ENCODE assay signal across 7 mouse cellular contexts in the genomic region with DNA sequence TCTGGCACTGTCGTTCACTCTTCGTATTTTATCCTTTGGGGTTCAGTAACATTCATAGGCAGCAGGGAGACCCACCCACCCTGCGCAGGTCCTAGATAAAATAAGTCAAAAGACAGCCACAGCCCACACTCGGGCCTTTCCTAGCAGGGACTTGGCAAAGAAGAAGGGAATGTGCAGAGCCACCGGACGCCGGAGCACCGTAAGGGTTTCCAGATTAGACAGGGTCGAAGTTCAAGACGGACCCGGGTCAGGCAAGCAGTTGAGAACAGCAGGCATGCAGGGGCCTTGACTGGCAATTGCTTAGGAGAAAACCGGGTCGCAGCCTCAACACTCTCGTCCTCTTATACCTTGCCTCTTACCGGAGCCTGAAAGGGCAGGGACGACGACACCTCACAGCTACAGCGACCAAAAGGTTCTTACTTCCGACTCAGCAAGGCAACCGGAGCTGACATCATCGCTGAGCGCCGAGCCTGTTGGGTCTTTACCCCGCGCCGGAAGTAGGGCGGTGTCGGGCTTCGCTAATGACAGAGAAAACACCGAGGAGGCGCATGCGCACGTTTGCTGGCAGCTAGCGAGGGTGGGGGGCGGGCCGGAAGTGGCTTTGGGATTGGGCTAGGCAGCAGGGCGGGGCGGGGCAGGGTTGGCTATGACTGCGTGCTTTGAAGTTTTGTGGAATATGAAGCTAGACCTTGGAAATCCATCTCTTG. TPM values are rescaled to one million over a fixed set of nuclear protein-coding genes. Genes with fewer than 3 reads are reported as not detected.
A peak's percentile ranks its signal among the peaks of the same experiment; 100 is the strongest.
DNase-seq lines count a peak whose midpoint lies in the region; ATAC-seq lines count a peak whose summit lies in the region.

Gene Ube4a (minus strand): TSS at position 475 of the 707 bp plus-strand sequence.

- peaks cover 12% of the 10 kb centered on the region for H3K4me1 ChIP-seq in embryonic facial prominence, embryonic 12.5 days
- H3K4me1 ChIP-seq in limb, embryonic 11.5 days (ENCODE audit: control insufficient read depth, insufficient read depth, low read length), result peaks cover 4% of the 10 kb centered on the region
- H3K4me1 ChIP-seq in midbrain, embryonic 14.5 days (ENCODE audit: control insufficient read depth, insufficient read depth, low read length), result peaks cover 14% of the 10 kb centered on the region

- no peaks in the 10 kb centered on the region for H3K27me3 ChIP-seq in embryonic facial prominence, embryonic 12.5 days
- H3K27me3 ChIP-seq in limb, embryonic 11.5 days (ENCODE audit: control insufficient read depth, insufficient read depth, low read length), result no peaks in the 10 kb centered on the region
- H3K27me3 ChIP-seq in midbrain, embryonic 14.5 days (ENCODE audit: control insufficient read depth, insufficient read depth, low read length), result no peaks in the 10 kb centered on the region

- ATAC-seq in embryonic facial prominence, embryonic 12.5 days (ENCODE audit: insufficient number of reproducible peaks, insufficient read depth, low FRiP score, low TSS enrichment), result peak; percentile 86
- ATAC-seq in limb, embryonic 11.5 days (ENCODE audit: insufficient number of reproducible peaks, low FRiP score, low TSS enrichment, low read depth), result peak; percentile 91
- ATAC-seq in midbrain, embryonic 14.5 days (ENCODE audit: low FRiP score, low TSS enrichment), result peak; percentile 96

- H3K9me3 ChIP-seq in embryonic facial prominence, embryonic 12.5 days, result no peaks in the 10 kb centered on the region
- no peaks in the 10 kb centered on the region for H3K9me3 ChIP-seq in limb, embryonic 11.5 days (ENCODE audit: control insufficient read depth, low read length)
- no peaks in the 10 kb centered on the region for H3K9me3 ChIP-seq in midbrain, embryonic 14.5 days (ENCODE audit: control insufficient read depth, low read length)

- under 1% methylated on average over 39 of the region's 39 CpGs for WGBS in embryonic facial prominence, embryonic 12.5 days
- WGBS in limb, embryonic 11.5 days, result under 1% methylated on average over 39 of the region's 39 CpGs
- WGBS in midbrain, embryonic 14.5 days, result 1% methylated on average over 39 of the region's 39 CpGs

- peak within 1 kb of the TSS; percentile 68 for H3K9ac ChIP-seq in embryonic facial prominence, embryonic 12.5 days
- peak within 1 kb of the TSS; percentile 59 for H3K9ac ChIP-seq in limb, embryonic 11.5 days (ENCODE audit: low read length)
- H3K9ac ChIP-seq in midbrain, embryonic 14.5 days (replicated peaks; ENCODE audit: low read length), result peak within 1 kb of the TSS; percentile 57

- H3K4me2 ChIP-seq in embryonic facial prominence, embryonic 12.5 days (replicated peaks), result peak within 1 kb of the TSS; percentile 91
- peak within 1 kb of the TSS; percentile 82 for H3K4me2 ChIP-seq in limb, embryonic 11.5 days (ENCODE audit: low read depth, severe bottlenecking)
- H3K4me2 ChIP-seq in midbrain, embryonic 14.5 days (ENCODE audit: low read length), result peak within 1 kb of the TSS; percentile 91

- H3K27ac ChIP-seq in embryonic facial prominence, embryonic 12.5 days, result peak within 1 kb of the TSS; percentile 65; the same call in 1 of the 2 replicates
- H3K27ac ChIP-seq in limb, embryonic 11.5 days (replicated peaks; ENCODE audit: low read depth, low read length), result no peak within 1 kb of the TSS; the same call in 1 of the 2 replicates
- peak within 1 kb of the TSS; percentile 76 for H3K27ac ChIP-seq in midbrain, embryonic 14.5 days (replicated peaks; ENCODE audit: low read depth, low read length)

- H3K4me3 ChIP-seq in embryonic facial prominence, embryonic 12.5 days, result peak within 1 kb of the TSS; percentile 95
- H3K4me3 ChIP-seq in limb, embryonic 11.5 days (ENCODE audit: low read depth, low read length), result peak within 1 kb of the TSS; percentile 63
- H3K4me3 ChIP-seq in midbrain, embryonic 14.5 days (replicated peaks; ENCODE audit: low read depth, low read length), result peak within 1 kb of the TSS; percentile 57

- peaks cover 9% of the 10 kb centered on the region for H3K36me3 ChIP-seq in embryonic facial prominence, embryonic 12.5 days
- H3K36me3 ChIP-seq in limb, embryonic 11.5 days (ENCODE audit: control insufficient read depth, insufficient read depth, low read length), result no peaks in the 10 kb centered on the region
- peaks cover 19% of the 10 kb centered on the region; the same call in 1 of the 2 replicates for H3K36me3 ChIP-seq in midbrain, embryonic 14.5 days (ENCODE audit: control insufficient read depth, insufficient read depth, low read length)

- DNase-seq in adrenal gland, postnatal 25 days, result peak; percentile 99
- DNase-seq in heart, adult 11 months, result peak; percentile 100
- peak; percentile 100 for DNase-seq in kidney, adult 18-20 months
- peak; percentile 100 for DNase-seq in limb, embryonic 11.5 days (ENCODE audit: low spot score)
- peak; percentile 100 for DNase-seq in midbrain, embryonic 14.5 days
- DNase-seq in spleen, adult 18-20 months, result peak; percentile 98 to 99

RNA-seq across cellular contexts. Expression of gene Ube4a, which starts in this region (rescaled TPM):
- 71.9 and 105 TPM in 2 replicates for total RNA-seq in adrenal gland, postnatal 25 days (2021)
- 25.7 and 26.3 TPM in 2 replicates for polyA plus RNA-seq in embryonic facial prominence, embryonic 12.5 days (2016; fragmentation: Nextera tagmentation; extraction: Ambion mirVana)
- 27.9 and 31.6 TPM in 2 replicates for polyA plus RNA-seq in limb, embryonic 11.5 days (2014; fragmentation: Nextera tagmentation; extraction: Ambion mirVana)
- 53.0 and 59.0 TPM in 2 replicates for polyA plus RNA-seq in midbrain, embryonic 14.5 days (2014; fragmentation: Nextera tagmentation; extraction: Ambion mirVana)
